Mouse (Mus musculus) urinary bladder, postnatal 36 days (tissue): Measurements from ENCODE around the gene Ppp1r12b.
A peak's percentile ranks its signal among the peaks of the same experiment; 100 is the strongest.

ENCODE experiments used
- DNase-seq, 2 experiments: peaks; one replicate each; pipeline ENCODE4 v3.0.0; 2022; ENCODE audit warnings: low spot score in 2 of 2, mixed read lengths in 1 of 2

The Ppp1r12b gene

DNA sequence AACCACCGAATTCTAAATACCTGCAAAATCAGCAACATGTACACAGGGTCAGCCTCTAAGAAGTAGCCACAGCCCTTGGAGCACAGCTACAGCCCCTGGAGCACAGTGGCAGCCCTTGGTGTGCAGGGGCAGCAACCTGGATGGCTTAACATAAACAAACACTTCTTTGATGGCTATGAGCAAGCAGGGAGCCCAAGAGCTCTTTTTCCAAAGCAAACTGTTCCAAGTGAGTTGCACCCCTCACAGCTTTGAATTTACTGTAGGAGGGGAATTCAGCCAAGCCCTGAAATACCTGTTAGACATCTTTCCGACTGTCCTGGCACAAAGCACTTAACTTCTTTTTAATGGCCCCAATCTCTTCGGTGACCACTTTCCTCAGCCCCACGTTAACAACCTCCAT lies 14.9 kb downstream of the Ppp1r12b start:
- DNase-seq: no peak

DNA sequence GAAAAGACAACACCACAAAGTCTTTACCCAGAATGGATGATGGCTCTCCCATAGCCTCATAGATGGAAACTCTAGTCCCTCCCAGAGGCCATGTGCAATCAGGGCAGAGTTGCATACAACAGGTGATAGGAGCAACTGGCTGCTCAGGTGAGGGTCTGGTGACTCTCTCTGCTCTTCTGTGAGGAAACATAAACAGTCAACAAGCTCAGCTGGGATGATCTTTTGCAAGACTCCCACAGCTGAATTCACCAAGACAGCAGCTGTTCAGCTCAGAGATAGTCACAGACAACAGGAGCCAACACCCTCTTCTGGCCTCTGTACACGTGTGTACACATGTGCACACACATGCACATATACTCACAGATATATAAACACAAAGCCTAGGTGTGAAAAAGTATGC lies 17.5 kb downstream of the Ppp1r12b start:
- DNase-seq: no peak

DNA sequence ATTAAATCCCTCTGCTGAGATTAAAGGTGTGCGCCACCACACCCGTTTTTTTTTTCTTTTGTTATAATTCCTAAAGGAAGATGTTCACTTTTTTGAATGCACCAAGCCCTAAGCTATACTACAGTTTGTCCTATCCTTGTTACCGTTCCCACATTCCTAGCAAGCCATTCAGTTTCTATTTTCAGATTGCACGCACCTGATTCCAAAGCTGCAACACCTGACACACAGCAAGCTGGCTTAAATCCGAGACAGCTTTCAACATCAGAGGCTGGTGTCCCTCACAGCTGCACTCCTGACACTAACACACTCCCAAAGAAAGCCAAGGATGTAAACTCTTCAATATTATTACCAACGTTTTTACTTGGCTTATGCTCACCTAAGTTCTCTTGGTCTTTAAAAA lies 19.4 kb downstream of the Ppp1r12b start:
- DNase-seq: no peak

DNA sequence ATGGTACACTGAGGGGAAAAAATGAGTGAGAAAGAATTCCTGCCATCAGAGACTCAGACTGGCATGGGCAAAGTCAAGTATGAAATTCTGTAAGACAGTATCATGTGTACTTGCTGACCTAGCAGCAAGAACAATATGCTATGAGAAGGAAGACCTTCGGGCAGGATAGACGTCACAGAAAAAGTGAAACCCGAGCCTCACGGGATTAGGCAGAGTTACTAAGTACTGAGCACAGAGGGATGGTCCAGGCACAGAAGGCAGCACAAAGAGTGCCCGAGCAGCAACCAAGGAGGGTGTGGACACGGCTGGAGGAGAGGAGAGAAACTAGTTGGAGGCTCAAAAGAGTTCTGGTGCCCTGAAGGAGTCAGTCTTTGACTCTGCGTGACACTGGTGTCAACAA lies 23.3 kb downstream of the Ppp1r12b start:
- no peak for DNase-seq

DNA sequence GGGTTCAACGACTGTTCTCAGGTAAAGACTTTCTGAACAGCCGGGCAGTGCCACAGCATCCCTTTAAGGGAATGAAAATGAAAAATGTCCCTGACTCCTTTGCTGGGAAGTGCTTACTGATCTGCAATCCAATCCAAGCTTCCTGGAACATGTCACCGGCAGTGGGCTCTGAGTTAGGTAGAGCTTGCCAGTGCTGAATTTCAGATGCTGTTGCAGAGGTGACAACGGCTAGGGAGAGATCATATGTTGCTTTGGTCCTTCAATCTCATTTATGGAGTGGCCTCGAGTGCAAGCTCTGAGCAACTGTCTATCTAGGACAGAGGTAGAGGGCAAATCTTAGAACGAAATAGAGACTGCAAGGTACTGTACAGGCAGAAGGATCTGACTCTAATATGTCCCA lies 36.7 kb downstream of the Ppp1r12b start:
- DNase-seq: no peak

DNA sequence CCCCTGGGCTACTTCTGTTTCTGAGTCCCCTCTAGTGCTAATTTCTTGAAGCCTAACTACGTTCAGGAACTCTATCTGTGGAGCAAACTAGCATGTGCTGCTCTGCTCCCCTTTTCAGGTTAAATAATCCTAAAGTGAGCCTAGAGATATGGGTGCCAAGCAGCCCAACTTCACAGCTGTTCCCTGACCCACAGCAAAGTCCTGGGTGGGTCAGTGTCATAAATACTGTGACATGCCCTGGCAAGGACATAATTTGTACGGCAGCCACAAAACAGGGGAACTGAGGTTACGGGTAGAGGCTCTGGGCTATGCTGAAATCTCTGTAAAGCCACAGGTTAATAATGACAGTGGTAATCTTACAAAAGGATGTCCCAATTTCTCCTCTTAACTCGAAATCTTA lies 40.3 kb downstream of the Ppp1r12b start:
- no peak for DNase-seq

DNA sequence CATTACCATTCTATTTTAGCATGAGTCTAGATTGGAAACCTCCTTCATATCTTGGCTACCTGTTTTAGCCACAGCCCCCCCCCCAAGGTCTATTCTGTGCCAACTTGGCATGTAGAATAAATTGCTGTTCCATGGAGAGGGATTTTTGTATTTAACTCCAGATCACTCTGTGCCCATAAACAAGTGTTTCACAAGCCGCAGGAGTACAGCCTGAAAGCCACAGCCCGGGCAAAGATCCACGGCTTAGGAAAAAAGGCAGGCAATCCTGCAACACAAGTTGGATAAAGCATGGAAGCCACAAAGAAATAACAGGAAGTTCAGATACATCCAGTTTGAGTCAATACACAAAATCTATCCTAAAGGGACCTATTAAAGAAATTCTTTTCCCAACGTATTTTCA lies 42.2 kb downstream of the Ppp1r12b start:
- DNase-seq: peak in 1 of 2 experiments; percentile 53

DNA sequence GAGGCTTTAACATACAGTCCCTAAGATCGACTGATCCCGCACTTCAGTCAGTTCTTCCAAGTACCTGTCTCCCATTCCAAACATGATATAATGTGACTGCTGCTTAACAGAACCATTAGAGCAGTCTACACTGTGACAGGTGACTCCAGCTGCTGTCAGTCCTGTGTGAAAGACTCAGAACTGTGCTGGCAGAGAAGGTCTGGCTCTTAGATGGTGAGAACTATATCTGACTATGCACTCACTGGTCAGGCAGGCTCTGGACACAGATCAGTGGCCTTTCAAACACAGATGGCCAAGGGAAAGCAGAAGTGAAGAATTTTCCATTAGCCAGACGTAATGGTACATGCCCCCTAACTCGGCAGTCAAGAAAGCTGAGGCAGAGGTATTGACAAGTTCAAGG lies 43.9 kb downstream of the Ppp1r12b start:
- DNase-seq: no peak

DNA sequence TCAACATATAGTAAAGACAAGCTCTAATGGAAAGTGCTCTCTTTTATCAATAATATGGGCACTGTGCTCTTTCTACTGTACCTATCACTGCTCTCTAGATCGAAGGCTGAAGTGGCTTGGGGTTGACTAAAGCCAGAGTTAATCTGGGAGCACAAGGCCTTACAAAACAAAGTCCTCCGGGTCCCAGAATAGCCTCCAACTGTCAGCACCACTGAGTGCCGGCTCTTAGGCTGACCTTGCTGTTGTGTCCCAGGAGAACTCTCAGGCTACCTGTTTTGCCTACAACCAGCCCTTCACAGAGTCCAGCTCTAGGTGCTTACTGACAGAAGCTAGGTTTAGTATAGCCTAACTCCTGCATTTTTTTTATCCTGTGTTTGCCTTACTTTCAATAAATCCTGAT lies 45.7 kb downstream of the Ppp1r12b start:
- DNase-seq: no peak

DNA sequence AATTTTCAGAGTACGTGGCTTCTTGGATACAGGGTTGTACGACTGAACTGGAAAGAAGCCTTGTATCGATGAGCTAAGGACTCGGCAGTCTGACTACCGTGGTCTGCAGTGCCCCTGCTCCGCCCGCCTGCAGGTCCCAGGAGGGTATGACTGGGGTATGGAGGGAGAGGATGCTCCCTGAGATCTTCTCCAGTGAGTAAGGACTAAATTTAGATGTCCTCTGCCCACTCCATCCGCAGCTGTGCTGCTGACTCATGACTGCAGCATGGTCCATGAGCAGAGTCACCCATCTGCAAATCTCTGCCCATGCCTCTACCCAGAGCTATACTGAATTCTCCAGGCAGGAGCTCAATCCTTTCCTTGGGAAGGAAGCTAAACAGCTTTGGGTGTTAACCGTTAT lies 46.3 kb downstream of the Ppp1r12b start:
- DNase-seq: no peak

DNA sequence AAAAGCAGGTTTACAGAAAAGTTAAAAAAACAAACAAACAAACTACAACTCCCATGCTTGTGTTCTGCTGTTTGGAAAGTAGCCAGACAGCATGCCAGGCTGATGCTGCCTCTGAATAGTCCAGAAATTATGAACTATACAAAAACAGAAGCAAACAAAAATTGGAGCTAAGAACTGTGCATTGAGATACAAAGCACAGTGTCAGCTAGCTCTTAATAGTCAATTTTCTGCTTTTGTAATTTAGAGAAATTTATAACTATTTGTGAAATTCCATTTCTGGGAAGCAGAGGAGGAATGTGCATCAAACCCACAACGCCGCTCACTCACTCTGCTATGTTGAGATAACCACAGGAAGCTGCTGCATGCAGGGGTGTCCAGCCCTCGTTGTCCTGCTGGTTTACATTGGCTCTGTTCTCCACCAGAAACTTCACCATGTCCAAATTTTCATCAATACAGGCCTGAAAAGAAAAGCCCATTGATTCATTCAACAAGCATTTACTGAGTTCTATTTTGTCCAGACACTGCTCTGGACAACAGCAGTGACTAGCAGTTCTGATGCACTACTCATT lies 53.6 kb downstream of the Ppp1r12b start:
- no peak for DNase-seq

DNA sequence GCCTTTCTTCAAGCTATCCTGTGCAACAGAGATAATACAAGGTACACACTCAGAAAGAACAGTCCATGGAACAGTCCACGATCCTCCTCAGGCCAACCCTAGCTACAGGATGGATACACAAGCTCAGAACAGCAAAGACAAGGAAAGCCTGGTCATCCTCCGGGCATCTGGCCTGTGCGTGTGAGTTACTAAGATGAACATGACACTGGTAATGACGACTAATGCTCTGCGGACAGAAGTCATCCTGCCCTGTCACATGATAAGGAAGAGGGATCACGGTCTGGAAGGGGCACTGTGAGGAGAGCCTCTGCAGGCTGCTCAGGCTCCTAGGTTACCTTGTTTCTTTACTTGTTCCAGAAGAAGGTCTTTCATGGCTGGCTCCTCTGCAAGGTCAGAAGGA lies 59.7 kb downstream of the Ppp1r12b start:
- no peak for DNase-seq

DNA sequence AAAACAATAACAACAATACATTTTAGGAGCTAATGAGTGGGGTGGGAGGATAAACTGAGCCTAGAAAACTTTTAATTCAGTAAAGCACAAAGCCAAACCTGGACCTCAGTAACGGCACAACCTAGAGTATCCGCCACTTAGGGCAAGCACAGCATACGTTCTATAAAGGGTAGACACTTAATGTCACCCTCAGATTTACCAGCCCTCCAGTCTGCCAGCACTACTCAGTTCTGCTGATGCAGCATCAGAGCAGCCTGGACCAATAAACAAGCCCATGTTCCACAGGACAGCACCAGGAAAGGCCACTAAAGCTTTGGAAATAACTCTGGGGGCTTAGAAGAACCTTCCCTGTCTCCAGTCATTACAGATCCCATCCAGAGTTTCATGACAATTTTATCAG lies 60.9 kb downstream of the Ppp1r12b start:
- DNase-seq: no peak

DNA sequence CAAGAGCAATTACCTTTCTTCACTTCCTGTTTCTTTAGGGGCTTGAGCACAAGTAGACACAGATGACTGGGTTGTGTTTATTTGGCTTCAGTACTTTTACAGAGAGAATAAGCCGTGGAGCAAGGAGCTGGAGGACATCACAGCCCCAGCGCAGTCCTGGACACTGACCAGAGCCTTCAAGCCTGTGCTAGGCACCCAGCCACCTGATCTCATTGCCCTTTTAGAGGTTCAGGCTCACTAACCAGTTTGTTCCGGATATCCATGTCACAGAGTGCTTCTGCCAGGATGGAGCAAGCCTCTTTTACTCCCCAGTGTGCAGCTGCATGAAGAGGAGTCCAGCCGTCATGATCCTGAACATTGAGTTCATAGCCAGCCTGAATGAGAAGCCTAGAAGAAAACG lies 63.8 kb downstream of the Ppp1r12b start:
- DNase-seq: no peak

DNA sequence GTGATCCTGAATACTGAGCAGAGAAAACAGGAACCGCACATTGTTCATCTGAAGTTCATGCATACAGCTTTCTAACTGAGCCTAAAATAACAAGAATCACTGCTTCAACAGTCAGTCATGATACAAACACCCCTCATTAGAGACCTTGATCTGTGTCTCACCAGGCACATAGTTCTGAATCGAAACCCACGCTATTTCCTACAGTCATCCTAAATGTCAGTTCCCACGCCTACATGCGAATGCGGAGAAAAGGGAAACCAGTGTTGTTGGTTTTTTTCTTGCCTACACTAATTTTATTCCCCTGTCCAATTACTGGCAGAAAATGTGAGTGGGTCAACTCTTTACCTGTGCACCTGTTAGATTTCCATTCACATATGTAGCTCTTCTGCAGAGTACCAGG lies 66.1 kb downstream of the Ppp1r12b start:
- DNase-seq: no peak

DNA sequence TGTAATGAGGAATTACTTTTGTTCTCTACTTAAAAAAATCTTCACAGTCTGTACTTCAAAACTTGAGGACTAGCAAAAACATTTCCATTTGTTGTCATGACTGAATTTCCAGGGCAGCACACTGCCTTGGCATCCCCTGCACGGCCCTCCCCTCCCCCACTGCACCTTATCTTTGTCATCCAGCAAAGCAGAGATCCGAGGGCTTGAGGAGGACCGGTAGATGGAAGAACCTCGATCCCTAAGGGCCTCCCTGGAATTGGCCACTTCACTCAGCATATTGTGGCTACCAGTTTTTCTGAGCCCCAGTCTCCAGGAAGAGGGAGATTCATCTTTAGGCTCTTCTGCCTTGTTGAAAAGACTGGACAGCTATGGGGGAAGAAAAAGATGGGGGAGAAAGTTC lies 79.9 kb downstream of the Ppp1r12b start:
- no peak for DNase-seq

DNA sequence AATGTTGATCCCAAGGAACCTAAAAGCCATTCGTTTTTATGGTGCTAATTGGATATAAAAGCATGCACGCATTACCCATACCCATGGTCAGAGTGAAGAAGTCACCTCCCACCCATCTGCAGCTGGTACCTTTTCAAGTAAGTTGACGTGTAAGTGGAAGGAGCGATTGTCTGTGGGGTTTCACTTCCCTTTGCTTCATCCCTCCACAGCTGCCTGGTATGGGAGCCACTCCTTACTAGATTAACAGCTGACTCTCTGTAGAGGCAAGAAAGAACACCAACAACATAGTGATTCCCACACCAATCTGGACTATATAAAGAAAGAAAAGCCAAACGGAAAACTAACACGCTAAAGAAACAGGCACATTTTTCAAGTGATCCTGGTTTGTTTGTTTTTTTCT lies 83.1 kb downstream of the Ppp1r12b start:
- DNase-seq: no peak

DNA sequence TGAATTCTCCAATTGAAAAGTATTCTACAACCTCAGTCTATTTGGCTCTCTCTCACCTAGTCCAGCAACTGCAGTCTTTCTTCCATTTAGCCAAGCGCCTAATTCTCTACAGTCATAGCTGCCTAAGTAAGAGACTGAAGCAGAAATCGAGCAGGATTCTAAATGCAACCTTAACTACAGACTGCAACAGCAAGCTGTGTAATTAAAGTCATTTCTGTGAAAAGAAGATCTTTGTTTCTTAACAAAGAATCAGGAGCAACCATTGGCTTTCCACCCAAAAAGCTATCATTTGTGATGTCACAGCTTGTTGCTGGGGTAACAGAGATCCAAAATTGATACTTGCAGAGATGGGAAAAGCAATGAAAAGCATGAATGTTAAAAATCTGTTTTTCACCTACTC lies 89.3 kb downstream of the Ppp1r12b start:
- DNase-seq: no peak

DNA sequence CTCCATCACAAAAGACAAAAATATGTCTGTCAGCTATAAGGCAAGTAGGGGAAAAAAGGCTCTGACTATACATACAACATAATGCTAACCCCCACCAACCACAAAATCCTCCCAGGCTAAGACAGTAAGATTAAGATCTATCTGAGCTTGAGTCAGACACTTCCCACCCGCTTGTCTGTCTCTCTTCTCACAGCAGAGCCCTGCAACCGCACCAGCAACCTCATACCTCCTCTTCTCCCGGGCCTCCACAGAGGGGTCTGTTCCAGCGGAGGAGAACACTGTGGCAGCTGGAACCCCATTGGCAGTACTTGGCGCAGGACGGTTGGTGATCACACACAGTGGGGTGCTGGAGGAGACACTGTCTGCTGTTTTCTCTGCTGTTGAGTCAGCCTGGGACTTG lies 90.2 kb downstream of the Ppp1r12b start:
- no peak for DNase-seq

DNA sequence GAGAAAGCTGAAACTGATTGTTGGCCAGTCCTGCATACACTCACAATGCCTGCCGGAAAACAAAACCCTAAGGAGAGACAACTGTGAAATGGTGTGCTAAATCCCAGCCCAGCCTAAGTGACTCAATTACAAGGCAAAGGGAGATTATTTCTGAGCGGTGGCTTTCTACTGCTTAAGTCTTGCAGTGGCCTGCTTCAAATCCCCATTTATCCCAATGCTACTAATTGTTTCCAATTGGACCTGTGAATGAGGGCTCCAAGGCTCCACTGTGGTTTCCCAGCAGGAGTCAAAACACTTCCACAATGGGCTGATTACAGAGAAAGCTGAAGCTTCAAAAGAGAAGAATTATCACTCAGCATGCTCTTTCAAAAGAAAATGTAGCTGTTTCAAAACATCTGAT lies 95.2 kb downstream of the Ppp1r12b start:
- no peak for DNase-seq

DNA sequence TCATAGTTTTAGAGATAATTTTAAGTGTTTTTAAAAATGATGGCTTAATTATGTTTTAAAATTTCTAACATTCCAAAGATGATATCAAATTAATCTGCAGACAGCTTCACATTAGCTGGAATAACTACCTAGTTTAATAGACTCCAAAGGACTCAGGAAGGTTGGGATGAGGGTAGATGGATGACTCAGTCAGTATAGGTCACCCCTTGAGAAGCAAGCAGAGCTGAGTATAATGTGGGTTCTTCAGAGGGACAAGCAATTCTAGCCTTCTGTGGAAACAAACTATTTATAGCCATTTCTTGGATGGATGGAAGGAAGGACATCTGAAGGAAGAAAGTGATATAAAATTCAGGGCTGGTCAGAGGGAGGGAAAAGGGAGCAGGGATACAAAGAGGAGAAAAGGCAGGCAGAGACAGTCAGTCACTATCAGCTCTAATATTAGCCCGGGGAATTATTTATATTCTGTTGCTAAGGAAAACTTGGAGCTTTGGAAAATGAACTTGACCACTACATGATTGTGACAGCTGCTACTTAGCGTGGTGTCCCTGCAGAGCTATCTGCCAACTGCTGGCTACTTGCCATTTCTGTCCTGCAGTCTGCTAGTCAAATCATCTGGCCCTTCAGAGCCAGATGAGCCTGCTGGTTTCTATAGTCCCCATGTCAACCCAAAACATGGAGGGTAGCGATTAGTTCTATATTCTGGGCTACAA lies 97.2 kb downstream of the Ppp1r12b start:
- DNase-seq: peak in 1 of 2 experiments; percentile 24

DNA sequence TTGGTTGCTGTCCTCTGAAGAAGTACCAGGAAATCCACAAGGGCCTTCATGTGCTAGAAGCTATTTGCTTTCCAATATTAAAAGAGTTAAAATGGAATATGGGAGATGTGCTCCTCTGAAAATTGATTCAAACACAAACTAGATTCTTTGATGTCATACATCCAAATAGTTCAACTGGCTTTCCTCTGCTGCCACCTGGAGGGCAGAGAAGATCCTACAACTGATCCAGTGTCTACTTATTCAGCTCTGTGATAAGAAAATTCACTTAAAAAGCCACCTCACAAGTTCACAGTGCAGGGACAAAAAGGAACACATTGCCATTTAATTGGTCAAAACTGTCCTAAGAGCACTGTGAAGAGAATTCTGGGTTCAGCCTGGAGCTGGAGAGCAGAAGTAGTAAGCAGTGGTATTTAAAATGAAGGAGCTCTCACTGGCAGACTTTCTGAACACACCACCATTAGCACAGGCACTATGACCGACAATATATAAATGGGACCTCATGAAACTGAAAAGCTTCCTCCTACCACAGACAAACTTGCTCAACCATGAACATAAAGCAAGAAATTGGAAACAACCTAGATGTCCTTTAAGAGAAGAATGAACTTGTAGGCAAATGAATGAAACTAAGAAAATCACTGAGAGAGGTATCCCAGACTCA lies 101.3 kb downstream of the Ppp1r12b start:
- peak; percentile 65 to 68 for DNase-seq

DNA sequence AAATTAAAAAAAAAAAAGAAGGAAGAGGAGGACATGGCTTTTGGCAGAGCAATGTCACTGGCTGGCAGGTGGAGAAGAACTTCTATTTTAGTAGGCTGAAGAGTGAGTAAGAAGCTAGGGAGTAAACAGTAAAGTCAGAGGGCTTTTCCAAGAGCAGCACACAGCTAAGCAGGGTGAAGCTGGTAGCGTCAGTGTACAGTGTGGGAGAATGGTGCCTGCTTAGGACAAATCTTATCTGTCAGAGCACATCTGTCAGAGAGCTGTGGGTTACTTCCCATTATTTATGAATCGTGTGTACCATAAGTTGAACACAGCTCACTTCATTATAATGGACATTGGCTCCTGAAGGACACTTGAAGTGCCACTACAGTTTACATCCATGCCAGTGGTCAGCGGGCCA lies 102.9 kb downstream of the Ppp1r12b start:
- DNase-seq: no peak
